Mouse (Mus musculus) liver, embryonic 12.5 days (tissue): ENCODE results near the gene Kansl3. TPM values are rescaled to one million over a fixed set of nuclear protein-coding genes. Genes with fewer than 3 reads are reported as not detected.

ENCODE experiments used
- ATAC-seq: fragments of 200-750 bp; cut with Nextera tagmentation; 2 replicates; pipeline ENCODE4 v1.8.0; 2017; ENCODE audit warnings: moderate number of reproducible peaks, mild to moderate bottlenecking, moderate library complexity
- H3K27ac ChIP-seq: fragments of 300-500 bp; sonication (generic); 2 replicates; pipeline ENCODE4 v1.5.1; 2016; ENCODE audit warnings: mild to moderate bottlenecking
- H3K27me3 ChIP-seq: fragments of 300-500 bp; sonication (generic); replicated peaks from 2 replicates; pipeline ENCODE4 v1.6.1; 2016; ENCODE audit warnings: mild to moderate bottlenecking, moderate library complexity
- H3K36me3 ChIP-seq: fragments of 300-500 bp; sonication (generic); 2 replicates; pipeline ENCODE4 v1.6.1; 2016; ENCODE audit warnings: mild to moderate bottlenecking, moderate library complexity
- H3K4me1 ChIP-seq: fragments of 300-500 bp; sonication (generic); 2 replicates; pipeline ENCODE4 v1.6.1; 2016
- H3K4me2 ChIP-seq: fragments of 300-500 bp; sonication (generic); 2 replicates; pipeline ENCODE4 v1.6.1; 2016; ENCODE audit warnings: mild to moderate bottlenecking, moderate library complexity
- H3K4me3 ChIP-seq: fragments of 300-500 bp; sonication (generic); 2 replicates; pipeline ENCODE4 v1.5.1; 2016; ENCODE audit warnings: mild to moderate bottlenecking, moderate library complexity
- H3K9ac ChIP-seq: fragments of 300-500 bp; sonication (generic); 2 replicates; pipeline ENCODE4 v1.6.1; 2016; ENCODE audit warnings: mild to moderate bottlenecking, moderate library complexity
- H3K9me3 ChIP-seq: fragments of 300-500 bp; sonication (generic); replicated peaks from 2 replicates; pipeline ENCODE4 v1.6.1; 2016; ENCODE audit warnings: mild to moderate bottlenecking, moderate library complexity
- WGBS: fragments of 180-500 bp; shearing (Covaris S2); methylation state at CpG from one replicate; pipeline ENCODE4 v1.1.7; 2016; ENCODE audit not compliant: insufficient replicate concordance; 5-methylcytosine and 5-hydroxymethylcytosine counted together
- polyA plus RNA-seq: library from polyadenylated mRNA; unstranded; fragments of >200 nt; fragmentation: Nextera tagmentation; extraction: Ambion mirVana; gene quantifications from 2 replicates; pipeline ENCODE4 v1.2.1, GENCODE M21; 2016

The Kansl3 gene
- polyA plus RNA-seq, 1 experiment from 2014 or later, result 20.3 TPM

GRCm38 (mm10) chr1:36315776-36316100, 53.2 kb downstream of the Kansl3 start:
- no peak overlapping the region for H3K4me2 ChIP-seq
- no peaks in the 10 kb centered on the region for H3K4me1 ChIP-seq
- WGBS, result 71% methylated on average over 2 of the region's 2 CpGs
- H3K27ac ChIP-seq, result no peak overlapping the region
- ATAC-seq, result no peak
- no peak overlapping the region for H3K4me3 ChIP-seq
- peaks cover 9% of the 10 kb centered on the region; the same call in 1 of the 2 replicates for H3K27me3 ChIP-seq
- no peak overlapping the region for H3K9ac ChIP-seq
- no peaks in the 10 kb centered on the region for H3K9me3 ChIP-seq
- H3K36me3 ChIP-seq, result 0 out of 2 replicates have a peak, but pooled peaks cover 3% of the 10 kb centered on the region

GRCm38 (mm10) chr1:36314959-36315775, 53.8 kb downstream of the Kansl3 start:
- 0 out of 2 replicates have a peak, but pooled peaks cover 3% of the 10 kb centered on the region for H3K36me3 ChIP-seq
- H3K27me3 ChIP-seq, result peaks cover 12% of the 10 kb centered on the region
- H3K9ac ChIP-seq, result no peak overlapping the region
- H3K9me3 ChIP-seq, result no peaks in the 10 kb centered on the region
- no peak overlapping the region for H3K4me3 ChIP-seq
- no peaks in the 10 kb centered on the region for H3K4me1 ChIP-seq
- H3K27ac ChIP-seq, result no peak overlapping the region
- 70% methylated on average over 11 of the region's 11 CpGs for WGBS
- no peak overlapping the region for H3K4me2 ChIP-seq
- no peak for ATAC-seq

- H3K4me3 ChIP-seq, result peak overlapping the region; percentile 71; the same call in 1 of the 2 replicates
- no peak for ATAC-seq
- H3K27ac ChIP-seq, result no peak overlapping the region
- peak overlapping the region; percentile 97 for H3K4me2 ChIP-seq
- H3K9ac ChIP-seq, result no peak overlapping the region
- H3K9me3 ChIP-seq, result no peaks in the 10 kb centered on the region
- H3K36me3 ChIP-seq, result no peaks in the 10 kb centered on the region
- peaks cover 25% of the 10 kb centered on the region for H3K4me1 ChIP-seq
- peaks cover 52% of the 10 kb centered on the region for H3K27me3 ChIP-seq
- 39% methylated on average over 3 of the region's 3 CpGs for WGBS
These were observed 59.5 kb downstream of the Kansl3 start for GRCm38 (mm10) chr1:36309498-36309901.

- 43% methylated on average over 9 of the region's 9 CpGs for WGBS
- no peaks in the 10 kb centered on the region for H3K9me3 ChIP-seq
These were observed 60.0 kb downstream of the Kansl3 start for GRCm38 (mm10) chr1:36308966-36309475.

GRCm38 (mm10) chr1:36308451-36308901, 60.5 kb downstream of the Kansl3 start:
- no peak for ATAC-seq
- peak overlapping the region; percentile 77 for H3K9ac ChIP-seq
- H3K4me2 ChIP-seq, result peak overlapping the region; percentile 97
- peak overlapping the region; percentile 71 for H3K4me3 ChIP-seq
- peaks cover 25% of the 10 kb centered on the region for H3K4me1 ChIP-seq
- peaks cover 59% of the 10 kb centered on the region for H3K27me3 ChIP-seq
- peak overlapping the region; percentile 76 for H3K27ac ChIP-seq
- 7% methylated on average over 12 of the region's 12 CpGs for WGBS
- no peaks in the 10 kb centered on the region for H3K36me3 ChIP-seq
- no peaks in the 10 kb centered on the region for H3K9me3 ChIP-seq

More at GRCm38 (mm10) chr1:36308966-36309475, 60.0 kb downstream of the Kansl3 start:
- Histone ChIP-seq H3K4me1 (peaks cover 25% of the 10 kb centered on the region), H3K4me2 (peak overlapping the region; percentile 97), H3K4me3 (peak overlapping the region; percentile 71), H3K36me3 (no peaks in the 10 kb centered on the region), H3K27me3 (peaks cover 56% of the 10 kb centered on the region), H3K27ac (no peak overlapping the region), H3K9ac (peak overlapping the region; percentile 77; the same call in 1 of the 2 replicates)
- ATAC-seq, result no peak

- Histone ChIP-seq H3K4me1 (peaks cover 30% of the 10 kb centered on the region), H3K9me3 (no peaks in the 10 kb centered on the region), H3K4me2 (peak within 1 kb of the TSS; percentile 97), H3K36me3 (no peaks in the 10 kb centered on the region), H3K27ac (peak within 1 kb of the TSS; percentile 76), H3K9ac (peak within 1 kb of the TSS; percentile 77), H3K27me3 (peaks cover 67% of the 10 kb centered on the region), H3K4me3 (peak within 1 kb of the TSS; percentile 71)
- ATAC-seq, result peak; percentile 91
- WGBS, result under 1% methylated on average over 65 of the region's 65 CpGs
These were observed 61.3 kb downstream of the Kansl3 start, which contains the start of gene Arid5a for GRCm38 (mm10) chr1:36307495-36308280. TSS of gene Arid5a (plus strand) at chr1:36307733.

- Histone ChIP-seq H3K9me3 (no peaks in the 10 kb centered on the region), H3K4me1 (peaks cover 30% of the 10 kb centered on the region), H3K27ac (no peak overlapping the region), H3K4me2 (peak overlapping the region; percentile 97), H3K27me3 (peaks cover 72% of the 10 kb centered on the region), H3K36me3 (no peaks in the 10 kb centered on the region), H3K4me3 (peak overlapping the region; percentile 71; the same call in 1 of the 2 replicates), H3K9ac (no peak overlapping the region)
- peak; percentile 15; the same call in 1 of the 2 replicates for ATAC-seq
- WGBS, result 32% methylated on average over 7 of the region's 7 CpGs
These were observed 61.9 kb downstream of the Kansl3 start for GRCm38 (mm10) chr1:36307121-36307494.

GRCm38 (mm10) chr1:36306120-36306519, 62.9 kb downstream of the Kansl3 start:
- Histone ChIP-seq H3K4me2 (no peak overlapping the region), H3K9ac (no peak overlapping the region), H3K27me3 (peaks cover 80% of the 10 kb centered on the region), H3K27ac (no peak overlapping the region), H3K36me3 (no peaks in the 10 kb centered on the region), H3K4me3 (no peak overlapping the region), H3K9me3 (no peaks in the 10 kb centered on the region), H3K4me1 (peaks cover 30% of the 10 kb centered on the region)
- WGBS, result 71% methylated on average over 6 of the region's 6 CpGs
- no peak for ATAC-seq

- no peak overlapping the region for H3K9ac ChIP-seq
- no peaks in the 10 kb centered on the region for H3K9me3 ChIP-seq
- H3K4me3 ChIP-seq, result no peak overlapping the region
- peaks cover 83% of the 10 kb centered on the region for H3K27me3 ChIP-seq
- H3K36me3 ChIP-seq, result no peaks in the 10 kb centered on the region
- H3K4me2 ChIP-seq, result no peak overlapping the region
- ATAC-seq, result no peak
- no peak overlapping the region for H3K27ac ChIP-seq
- WGBS, result 51% methylated on average over 7 of the region's 7 CpGs
- H3K4me1 ChIP-seq, result peaks cover 27% of the 10 kb centered on the region
These were observed 64.2 kb downstream of the Kansl3 start for GRCm38 (mm10) chr1:36304764-36305163.

GRCm38 (mm10) chr1:36303381-36304320, 65.3 kb downstream of the Kansl3 start:
- H3K27ac ChIP-seq, result no peak overlapping the region
- H3K4me1 ChIP-seq, result peaks cover 16% of the 10 kb centered on the region
- H3K4me3 ChIP-seq, result peak overlapping the region; percentile 22
- no peak for ATAC-seq
- no peak overlapping the region for H3K9ac ChIP-seq
- H3K9me3 ChIP-seq, result no peaks in the 10 kb centered on the region
- H3K36me3 ChIP-seq, result no peaks in the 10 kb centered on the region
- H3K27me3 ChIP-seq, result peaks cover 83% of the 10 kb centered on the region
- peak overlapping the region; percentile 61 for H3K4me2 ChIP-seq
- 9% methylated on average over 30 of the region's 30 CpGs for WGBS

GRCm38 (mm10) chr1:36302957-36303356, 66.0 kb downstream of the Kansl3 start:
- Histone ChIP-seq H3K4me3 (peak overlapping the region; percentile 22), H3K9ac (no peak overlapping the region), H3K27me3 (peaks cover 85% of the 10 kb centered on the region), H3K27ac (no peak overlapping the region), H3K4me1 (0 out of 2 replicates have a peak, but pooled peaks cover 11% of the 10 kb centered on the region), H3K36me3 (no peaks in the 10 kb centered on the region), H3K9me3 (no peaks in the 10 kb centered on the region), H3K4me2 (peak overlapping the region; percentile 61)
- no peak for ATAC-seq
- WGBS, result 16% methylated on average over 9 of the region's 9 CpGs
